Mouse (Mus musculus): ENCODE results near the gene Eif4h.

DNA sequence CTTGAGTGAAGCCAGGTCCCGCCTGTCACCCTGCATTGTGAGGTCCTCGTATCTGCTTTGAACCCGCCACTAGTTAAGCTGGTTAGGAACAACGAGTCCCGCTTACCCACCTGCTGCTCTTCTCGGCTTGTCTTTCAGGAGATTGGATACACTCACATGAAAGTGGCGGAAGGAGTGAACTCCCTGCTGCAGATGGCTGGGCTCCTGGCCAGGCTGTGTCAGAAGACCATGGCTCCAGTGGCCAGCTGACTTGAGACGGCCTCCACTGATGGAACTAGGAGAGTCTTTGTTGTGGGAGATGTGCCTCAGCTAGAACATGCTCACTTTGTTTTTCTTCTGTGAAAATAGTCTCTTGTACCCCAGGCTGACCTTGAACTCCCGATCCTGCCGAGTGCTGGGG, 41.6 kb downstream of the Eif4h start:
- TF ChIP-seq CTCF (IDR thresholded peaks at IDR 0.05; ENCODE audit: extremely low read depth, insufficient read depth, insufficient read length, insufficient replicate concordance) (no peak), POLR2A (IDR thresholded peaks at IDR 0.05; ENCODE audit: low read depth, low read length) (no peak)
